Mouse (Mus musculus): ENCODE data around the gene Macrod2. TPM values are rescaled to one million over a fixed set of nuclear protein-coding genes. Genes with fewer than 3 reads are reported as not detected.

The Macrod2 gene
- polyA plus RNA-seq, 1 experiment from 2014 or later, result 28.7 TPM

- 37% methylated on average over 2 of the region's 2 CpGs for WGBS
- H3K36me3 ChIP-seq (ENCODE audit: insufficient read depth, low read length), result no peaks in the 10 kb centered on the region
These were observed 747.2 kb downstream of the Macrod2 start for GRCm38 (mm10) chr2:141142266-141142665.

GRCm38 (mm10) chr2:141152011-141152772 lies 757.1 kb downstream of the Macrod2 start:
- H3K9me3 ChIP-seq (ENCODE audit: low read length), result no peaks in the 10 kb centered on the region
- H3K27ac ChIP-seq (ENCODE audit: low read length), result no peak overlapping the region
- H3K4me3 ChIP-seq (ENCODE audit: low read length), result no peak overlapping the region
- H3K27me3 ChIP-seq (ENCODE audit: insufficient read depth, low read length), result no peaks in the 10 kb centered on the region
- 82% methylated on average over 7 of the region's 7 CpGs for WGBS
- H3K36me3 ChIP-seq (ENCODE audit: insufficient read depth, low read length), result no peaks in the 10 kb centered on the region
- ATAC-seq (ENCODE audit: low FRiP score, low TSS enrichment), result no peak
- no peak overlapping the region for H3K9ac ChIP-seq (replicated peaks; ENCODE audit: low read length)
- H3K4me2 ChIP-seq (replicated peaks; ENCODE audit: low read depth, low read length), result no peak overlapping the region
- no peaks in the 10 kb centered on the region for H3K4me1 ChIP-seq (ENCODE audit: insufficient read depth, low read length)

More at GRCm38 (mm10) chr2:141142266-141142665, 747.2 kb downstream of the Macrod2 start:
- H3K9ac ChIP-seq (replicated peaks; ENCODE audit: low read length), result no peak overlapping the region
- H3K27me3 ChIP-seq (ENCODE audit: insufficient read depth, low read length), result no peaks in the 10 kb centered on the region
- H3K4me3 ChIP-seq (ENCODE audit: low read length), result no peak overlapping the region
- H3K4me2 ChIP-seq (replicated peaks; ENCODE audit: low read depth, low read length), result no peak overlapping the region
- H3K27ac ChIP-seq (ENCODE audit: low read length), result no peak overlapping the region
- no peaks in the 10 kb centered on the region for H3K9me3 ChIP-seq (ENCODE audit: low read length)
- ATAC-seq (ENCODE audit: low FRiP score, low TSS enrichment), result no peak
- no peaks in the 10 kb centered on the region for H3K4me1 ChIP-seq (ENCODE audit: insufficient read depth, low read length)

GRCm38 (mm10) chr2:141155972-141156371 lies 760.9 kb downstream of the Macrod2 start:
- H3K4me1 ChIP-seq (ENCODE audit: insufficient read depth, low read length), result no peaks in the 10 kb centered on the region
- no peak overlapping the region for H3K9ac ChIP-seq (replicated peaks; ENCODE audit: low read length)
- H3K27me3 ChIP-seq (ENCODE audit: insufficient read depth, low read length), result no peaks in the 10 kb centered on the region
- ATAC-seq (ENCODE audit: low FRiP score, low TSS enrichment), result no peak
- H3K27ac ChIP-seq (ENCODE audit: low read length), result no peak overlapping the region
- H3K36me3 ChIP-seq (ENCODE audit: insufficient read depth, low read length), result no peaks in the 10 kb centered on the region
- no peak overlapping the region for H3K4me3 ChIP-seq (ENCODE audit: low read length)
- no peaks in the 10 kb centered on the region for H3K9me3 ChIP-seq (ENCODE audit: low read length)
- WGBS, result 80% methylated on average over 4 of the region's 4 CpGs
- no peak overlapping the region for H3K4me2 ChIP-seq (replicated peaks; ENCODE audit: low read depth, low read length)

DNA sequence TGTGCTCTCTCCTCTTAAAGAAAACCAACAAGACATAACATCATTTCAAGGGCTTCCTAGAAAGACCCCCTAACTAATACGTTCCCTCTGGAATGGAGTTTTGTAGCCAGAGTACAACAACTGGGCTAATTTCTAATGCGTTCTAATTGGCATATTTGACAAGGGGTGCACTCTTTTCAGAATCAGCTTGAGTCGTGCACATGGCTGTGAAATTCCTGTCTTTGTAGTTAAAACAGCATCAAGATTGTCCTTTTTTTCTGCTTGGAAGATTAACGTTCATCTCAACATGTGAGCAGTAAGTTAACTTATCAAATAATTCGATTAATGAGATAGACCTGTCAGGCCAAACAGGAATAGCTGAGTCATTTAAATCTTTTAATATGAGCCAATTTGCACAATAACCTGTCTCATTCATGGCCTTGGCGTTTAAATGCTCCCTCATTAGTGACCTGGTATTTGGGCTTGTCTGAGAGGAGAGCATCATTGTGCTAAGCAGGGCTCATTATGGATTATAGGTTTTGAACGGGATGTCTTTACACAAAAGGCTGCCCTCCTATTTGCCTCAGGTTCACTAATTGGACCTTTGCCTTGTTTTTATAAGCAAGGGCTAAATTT lies 762.0 kb downstream of the Macrod2 start:
- Histone ChIP-seq H3K4me1 (ENCODE audit: insufficient read depth, low read length) (no peaks in the 10 kb centered on the region), H3K36me3 (ENCODE audit: insufficient read depth, low read length) (no peaks in the 10 kb centered on the region), H3K9ac (replicated peaks; ENCODE audit: low read length) (no peak overlapping the region), H3K4me3 (ENCODE audit: low read length) (no peak overlapping the region), H3K9me3 (ENCODE audit: low read length) (no peaks in the 10 kb centered on the region), H3K4me2 (replicated peaks; ENCODE audit: low read depth, low read length) (no peak overlapping the region), H3K27ac (ENCODE audit: low read length) (no peak overlapping the region), H3K27me3 (ENCODE audit: insufficient read depth, low read length) (no peaks in the 10 kb centered on the region)
- 80% methylated on average over 7 of the region's 7 CpGs for WGBS
- no peak for ATAC-seq (ENCODE audit: low FRiP score, low TSS enrichment)

- H3K4me1 ChIP-seq (ENCODE audit: insufficient read depth, low read length), result no peaks in the 10 kb centered on the region
- H3K9ac ChIP-seq (replicated peaks; ENCODE audit: low read length), result no peak overlapping the region
- no peak for ATAC-seq (ENCODE audit: low FRiP score, low TSS enrichment)
- 75% methylated on average over 7 of the region's 7 CpGs for WGBS
- no peaks in the 10 kb centered on the region for H3K9me3 ChIP-seq (ENCODE audit: low read length)
- H3K4me2 ChIP-seq (replicated peaks; ENCODE audit: low read depth, low read length), result no peak overlapping the region
- H3K4me3 ChIP-seq (ENCODE audit: low read length), result no peak overlapping the region
- no peaks in the 10 kb centered on the region for H3K27me3 ChIP-seq (ENCODE audit: insufficient read depth, low read length)
- no peak overlapping the region for H3K27ac ChIP-seq (ENCODE audit: low read length)
- no peaks in the 10 kb centered on the region for H3K36me3 ChIP-seq (ENCODE audit: insufficient read depth, low read length)
These were observed 763.1 kb downstream of the Macrod2 start for GRCm38 (mm10) chr2:141158161-141158560.

GRCm38 (mm10) chr2:141163918-141164317 lies 768.8 kb downstream of the Macrod2 start:
- WGBS, result 35% methylated on average over 4 of the region's 4 CpGs
- Histone ChIP-seq H3K4me2 (replicated peaks; ENCODE audit: low read depth, low read length) (no peak overlapping the region), H3K9me3 (ENCODE audit: low read length) (no peaks in the 10 kb centered on the region), H3K27me3 (ENCODE audit: insufficient read depth, low read length) (no peaks in the 10 kb centered on the region), H3K36me3 (ENCODE audit: insufficient read depth, low read length) (no peaks in the 10 kb centered on the region), H3K9ac (replicated peaks; ENCODE audit: low read length) (no peak overlapping the region), H3K4me3 (ENCODE audit: low read length) (no peak overlapping the region), H3K27ac (ENCODE audit: low read length) (no peak overlapping the region), H3K4me1 (ENCODE audit: insufficient read depth, low read length) (no peaks in the 10 kb centered on the region)
- ATAC-seq (ENCODE audit: low FRiP score, low TSS enrichment), result no peak

DNA sequence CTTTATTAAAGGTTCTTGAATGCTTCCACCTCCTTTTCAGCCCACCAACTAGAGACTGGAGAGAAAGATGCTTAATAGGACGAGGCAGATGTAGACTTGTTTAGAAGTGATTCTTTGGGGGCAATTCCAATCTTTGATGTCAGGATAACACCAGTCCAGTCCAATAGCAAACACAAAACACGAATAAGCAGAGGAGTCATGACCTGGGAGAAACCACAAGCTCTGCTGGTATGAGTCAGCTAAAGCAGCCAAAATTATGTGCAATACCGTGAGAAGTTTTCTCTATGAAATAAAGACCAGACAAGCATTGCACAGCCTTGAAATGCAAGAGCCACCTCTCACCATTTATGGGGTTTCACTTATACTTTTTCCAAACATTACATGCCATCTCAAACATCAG lies 774.5 kb downstream of the Macrod2 start:
- WGBS, result 80% methylated on average over 3 of the region's 3 CpGs
- Histone ChIP-seq H3K9ac (replicated peaks; ENCODE audit: low read length) (no peak overlapping the region), H3K4me3 (ENCODE audit: low read length) (no peak overlapping the region), H3K9me3 (ENCODE audit: low read length) (no peaks in the 10 kb centered on the region), H3K36me3 (ENCODE audit: insufficient read depth, low read length) (no peaks in the 10 kb centered on the region), H3K27me3 (ENCODE audit: insufficient read depth, low read length) (no peaks in the 10 kb centered on the region), H3K4me1 (ENCODE audit: insufficient read depth, low read length) (no peaks in the 10 kb centered on the region), H3K27ac (ENCODE audit: low read length) (no peak overlapping the region), H3K4me2 (replicated peaks; ENCODE audit: low read depth, low read length) (no peak overlapping the region)
- ATAC-seq (ENCODE audit: low FRiP score, low TSS enrichment), result no peak

GRCm38 (mm10) chr2:141173167-141173566 lies 778.1 kb downstream of the Macrod2 start:
- no peak overlapping the region for H3K27ac ChIP-seq (ENCODE audit: low read length)
- H3K4me3 ChIP-seq (ENCODE audit: low read length), result no peak overlapping the region
- H3K27me3 ChIP-seq (ENCODE audit: insufficient read depth, low read length), result no peaks in the 10 kb centered on the region
- no peak overlapping the region for H3K4me2 ChIP-seq (replicated peaks; ENCODE audit: low read depth, low read length)
- H3K9me3 ChIP-seq (ENCODE audit: low read length), result no peaks in the 10 kb centered on the region
- H3K9ac ChIP-seq (replicated peaks; ENCODE audit: low read length), result no peak overlapping the region
- no peaks in the 10 kb centered on the region for H3K36me3 ChIP-seq (ENCODE audit: insufficient read depth, low read length)
- whole genome bisulfite sequencing, result 38% methylated on average over 1 of the region's 1 CpGs
- no peaks in the 10 kb centered on the region for H3K4me1 ChIP-seq (ENCODE audit: insufficient read depth, low read length)
- ATAC-seq (ENCODE audit: low FRiP score, low TSS enrichment), result 0 out of 2 replicates have a peak, but pooled peaks have one; percentile 35

- Histone ChIP-seq H3K4me2 (replicated peaks; ENCODE audit: low read depth, low read length) (no peak overlapping the region), H3K36me3 (ENCODE audit: insufficient read depth, low read length) (no peaks in the 10 kb centered on the region), H3K4me1 (ENCODE audit: insufficient read depth, low read length) (no peaks in the 10 kb centered on the region), H3K27me3 (ENCODE audit: insufficient read depth, low read length) (no peaks in the 10 kb centered on the region), H3K9ac (replicated peaks; ENCODE audit: low read length) (no peak overlapping the region), H3K4me3 (ENCODE audit: low read length) (no peak overlapping the region), H3K9me3 (ENCODE audit: low read length) (no peaks in the 10 kb centered on the region), H3K27ac (ENCODE audit: low read length) (no peak overlapping the region)
- ATAC-seq (ENCODE audit: low FRiP score, low TSS enrichment), result peak; percentile 49; the same call in 1 of the 2 replicates
- WGBS, result 24% methylated on average over 3 of the region's 3 CpGs
These were observed 778.5 kb downstream of the Macrod2 start for GRCm38 (mm10) chr2:141173607-141174006.

- Histone ChIP-seq H3K9me3 (ENCODE audit: low read length) (no peaks in the 10 kb centered on the region), H3K4me3 (ENCODE audit: low read length) (no peak overlapping the region), H3K27ac (ENCODE audit: low read length) (no peak overlapping the region), H3K9ac (replicated peaks; ENCODE audit: low read length) (no peak overlapping the region), H3K4me2 (replicated peaks; ENCODE audit: low read depth, low read length) (no peak overlapping the region), H3K27me3 (ENCODE audit: insufficient read depth, low read length) (no peaks in the 10 kb centered on the region), H3K36me3 (ENCODE audit: insufficient read depth, low read length) (no peaks in the 10 kb centered on the region), H3K4me1 (ENCODE audit: insufficient read depth, low read length) (no peaks in the 10 kb centered on the region)
- 76% methylated on average over 1 of the region's 1 CpGs for WGBS
- no peak for ATAC-seq (ENCODE audit: low FRiP score, low TSS enrichment)
These were observed 785.5 kb downstream of the Macrod2 start for GRCm38 (mm10) chr2:141180656-141181055.

All from kidney, embryonic 16.5 days (tissue).